Mouse (Mus musculus): ENCODE measurements around the gene Gm49333.
A peak's percentile ranks its signal among the peaks of the same experiment; 100 is the strongest.

DNA sequence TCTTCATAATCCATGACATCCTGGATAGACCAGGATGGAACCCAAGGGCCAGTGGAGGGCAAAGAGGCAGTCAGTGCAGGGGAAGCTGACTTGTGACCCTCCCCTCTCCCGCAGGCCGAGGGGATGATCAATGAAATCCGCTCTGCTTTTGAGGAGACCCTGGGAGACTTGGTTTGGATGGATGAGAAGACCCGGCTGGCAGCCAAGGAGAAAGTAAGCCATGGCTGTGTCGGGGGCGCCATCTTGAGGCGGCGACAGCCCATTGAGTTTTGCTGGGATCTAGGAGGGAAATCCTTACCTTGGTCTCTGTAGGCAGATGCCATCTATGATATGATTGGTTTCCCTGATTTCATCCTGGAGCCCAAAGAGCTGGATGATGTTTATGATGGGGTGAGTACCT, 30.8 kb downstream of the Gm49333 start:
- TF ChIP-seq POLR2A (IDR thresholded peaks at IDR 0.05; ENCODE audit: extremely low read depth, insufficient read depth, low read length) = no peak
- peak; percentile 93 for TF ChIP-seq CTCF (IDR thresholded peaks at IDR 0.05; ENCODE audit: low read depth, low read length)
